Mouse (Mus musculus) neural tube, embryonic 14.5 days (tissue): ENCODE data around the gene Dpf3. TPM values are rescaled to one million over a fixed set of nuclear protein-coding genes. Genes with fewer than 3 reads are reported as not detected.

Source experiments
- ATAC-seq: fragments of 200-750 bp; cut with Nextera tagmentation; 2 replicates; pipeline ENCODE4 v1.8.0; 2017; ENCODE audit warnings: low read depth, mild to moderate bottlenecking, moderate TSS enrichment, moderate library complexity
- H3K27ac ChIP-seq: fragments of 300-500 bp; sonication (generic); 2 replicates; pipeline ENCODE4 v1.5.1; 2014; ENCODE audit warnings: low read depth, mild to moderate bottlenecking, control low read depth, low read length, moderate library complexity, mixed read lengths
- H3K27me3 ChIP-seq: fragments of 300-500 bp; sonication (generic); 2 replicates; pipeline ENCODE4 v1.6.1; 2014; ENCODE audit warnings: low read length; ENCODE audit not compliant: control insufficient read depth, insufficient read depth
- H3K36me3 ChIP-seq: fragments of 300-500 bp; sonication (generic); 2 replicates; pipeline ENCODE4 v1.6.1; 2014; ENCODE audit warnings: low read length, mixed read lengths; ENCODE audit not compliant: control insufficient read depth, insufficient read depth
- H3K4me1 ChIP-seq: fragments of 300-500 bp; sonication (generic); 2 replicates; pipeline ENCODE4 v1.6.1; 2014; ENCODE audit warnings: low read length; ENCODE audit not compliant: control insufficient read depth, insufficient read depth
- H3K4me2 ChIP-seq: fragments of 300-500 bp; sonication (generic); 2 replicates; pipeline ENCODE4 v1.6.1; 2014; ENCODE audit warnings: mild to moderate bottlenecking, low read depth, low read length, control low read depth
- H3K4me3 ChIP-seq: fragments of 300-500 bp; sonication (generic); 2 replicates; pipeline ENCODE4 v1.5.1; 2014; ENCODE audit warnings: low read depth, low read length, control low read depth, mixed read lengths
- H3K9ac ChIP-seq: fragments of 300-500 bp; sonication (generic); replicated peaks from 2 replicates; pipeline ENCODE4 v1.6.1; 2014; ENCODE audit warnings: low read depth, mild to moderate bottlenecking, control low read depth, low read length, mixed read lengths
- H3K9me3 ChIP-seq: fragments of 300-500 bp; sonication (generic); 2 replicates; pipeline ENCODE4 v1.6.1; 2016; ENCODE audit warnings: low read length; ENCODE audit not compliant: control insufficient read depth
- WGBS: fragments of 180-500 bp; shearing (Covaris S2); extraction: QIAGEN DNeasy Blood & Tissue Kit; methylation state at CpG from one replicate; pipeline ENCODE4 v1.1.7; 2014; 5-methylcytosine and 5-hydroxymethylcytosine counted together
- polyA plus RNA-seq: library from polyadenylated mRNA; unstranded; fragments of >200 nt; fragmentation: Nextera tagmentation; extraction: Ambion mirVana; gene quantifications from 2 replicates; pipeline ENCODE4 v1.2.1, GENCODE M21; 2014

Gene Dpf3
- polyA plus RNA-seq, 1 experiment from 2014 or later: 29.2 TPM

- Histone ChIP-seq H3K36me3 (no peaks in the 10 kb centered on the region), H3K9ac (no peak overlapping the region), H3K9me3 (no peaks in the 10 kb centered on the region), H3K4me2 (no peak overlapping the region), H3K4me1 (peaks cover 13% of the 10 kb centered on the region), H3K27me3 (no peaks in the 10 kb centered on the region), H3K27ac (no peak overlapping the region), H3K4me3 (no peak overlapping the region)
- 52% methylated on average over 5 of the region's 5 CpGs for WGBS
- ATAC-seq: no peak
Measured at GRCm38 (mm10) chr12:83210294-83210693, 277.2 kb downstream of the Dpf3 start.

- no peak overlapping the region for H3K4me3 ChIP-seq
- H3K4me1 ChIP-seq: peaks cover 13% of the 10 kb centered on the region
- no peaks in the 10 kb centered on the region for H3K9me3 ChIP-seq
- WGBS: 19% methylated on average over 6 of the region's 6 CpGs
- H3K27ac ChIP-seq: no peak overlapping the region
- H3K9ac ChIP-seq: no peak overlapping the region
- no peak for ATAC-seq
- H3K36me3 ChIP-seq: no peaks in the 10 kb centered on the region
- H3K27me3 ChIP-seq: no peaks in the 10 kb centered on the region
- no peak overlapping the region for H3K4me2 ChIP-seq
Measured at GRCm38 (mm10) chr12:83209461-83209860, 278.1 kb downstream of the Dpf3 start.

- H3K27ac ChIP-seq: peak overlapping the region; percentile 30; the same call in 1 of the 2 replicates
Measured at GRCm38 (mm10) chr12:83208841-83209240, 278.7 kb downstream of the Dpf3 start.

GRCm38 (mm10) chr12:83208011-83208410, 279.5 kb downstream of the Dpf3 start:
- Histone ChIP-seq H3K9ac (no peak overlapping the region), H3K4me2 (no peak overlapping the region), H3K27me3 (no peaks in the 10 kb centered on the region), H3K36me3 (no peaks in the 10 kb centered on the region), H3K9me3 (no peaks in the 10 kb centered on the region), H3K4me3 (no peak overlapping the region), H3K4me1 (peaks cover 9% of the 10 kb centered on the region), H3K27ac (peak overlapping the region; percentile 46)
- 39% methylated on average over 8 of the region's 8 CpGs for WGBS
- ATAC-seq: peak; percentile 8; the same call in 1 of the 2 replicates

More at GRCm38 (mm10) chr12:83208841-83209240, 278.7 kb downstream of the Dpf3 start:
- H3K4me1 ChIP-seq: peaks cover 9% of the 10 kb centered on the region
- no peak overlapping the region for H3K4me3 ChIP-seq
- no peak overlapping the region for H3K9ac ChIP-seq
- H3K36me3 ChIP-seq: no peaks in the 10 kb centered on the region
- no peak for ATAC-seq
- no peak overlapping the region for H3K4me2 ChIP-seq
- 63% methylated on average over 6 of the region's 6 CpGs for WGBS
- H3K9me3 ChIP-seq: no peaks in the 10 kb centered on the region
- no peaks in the 10 kb centered on the region for H3K27me3 ChIP-seq

GRCm38 (mm10) chr12:83207481-83207880, 280.0 kb downstream of the Dpf3 start:
- WGBS: 74% methylated on average over 5 of the region's 5 CpGs
- Histone ChIP-seq H3K27ac (no peak overlapping the region), H3K4me1 (peaks cover 9% of the 10 kb centered on the region), H3K4me2 (no peak overlapping the region), H3K36me3 (no peaks in the 10 kb centered on the region), H3K9me3 (no peaks in the 10 kb centered on the region), H3K9ac (no peak overlapping the region), H3K4me3 (no peak overlapping the region), H3K27me3 (no peaks in the 10 kb centered on the region)
- no peak for ATAC-seq

GRCm38 (mm10) chr12:83206866-83207265, 280.6 kb downstream of the Dpf3 start:
- H3K27me3 ChIP-seq: no peaks in the 10 kb centered on the region
- H3K27ac ChIP-seq: no peak overlapping the region
- H3K36me3 ChIP-seq: no peaks in the 10 kb centered on the region
- 73% methylated on average over 6 of the region's 6 CpGs for WGBS
- no peak overlapping the region for H3K9ac ChIP-seq
- peaks cover 11% of the 10 kb centered on the region for H3K4me1 ChIP-seq
- ATAC-seq: no peak
- no peak overlapping the region for H3K4me2 ChIP-seq
- no peaks in the 10 kb centered on the region for H3K9me3 ChIP-seq
- H3K4me3 ChIP-seq: no peak overlapping the region

- H3K4me3 ChIP-seq: no peak overlapping the region
- H3K4me1 ChIP-seq: peaks cover 13% of the 10 kb centered on the region
- H3K9ac ChIP-seq: no peak overlapping the region
- no peak overlapping the region for H3K4me2 ChIP-seq
- no peak overlapping the region for H3K27ac ChIP-seq
- no peaks in the 10 kb centered on the region for H3K9me3 ChIP-seq
- ATAC-seq: no peak
- no peaks in the 10 kb centered on the region for H3K27me3 ChIP-seq
- no peaks in the 10 kb centered on the region for H3K36me3 ChIP-seq
- 67% methylated on average over 5 of the region's 5 CpGs for WGBS
Measured at GRCm38 (mm10) chr12:83204361-83204760, 283.2 kb downstream of the Dpf3 start.

GRCm38 (mm10) chr12:83201674-83202073, 285.8 kb downstream of the Dpf3 start:
- H3K4me1 ChIP-seq: peaks cover 7% of the 10 kb centered on the region; the same call in 1 of the 2 replicates
- H3K9me3 ChIP-seq: no peaks in the 10 kb centered on the region
- H3K27ac ChIP-seq: no peak overlapping the region
- no peaks in the 10 kb centered on the region for H3K36me3 ChIP-seq
- WGBS: 14% methylated on average over 3 of the region's 3 CpGs
- H3K4me3 ChIP-seq: no peak overlapping the region
- ATAC-seq: no peak
- 0 out of 2 replicates have a peak overlapping the region, but pooled peaks have one; percentile 3 for H3K9ac ChIP-seq
- H3K4me2 ChIP-seq: no peak overlapping the region
- no peaks in the 10 kb centered on the region for H3K27me3 ChIP-seq

- H3K9me3 ChIP-seq: no peaks in the 10 kb centered on the region
- no peaks in the 10 kb centered on the region for H3K27me3 ChIP-seq
- no peak overlapping the region for H3K4me2 ChIP-seq
- H3K9ac ChIP-seq: no peak overlapping the region
- no peaks in the 10 kb centered on the region for H3K4me1 ChIP-seq
- no peak for ATAC-seq
- no peak overlapping the region for H3K27ac ChIP-seq
- no peak overlapping the region for H3K4me3 ChIP-seq
- no peaks in the 10 kb centered on the region for H3K36me3 ChIP-seq
- WGBS: 70% methylated on average over 6 of the region's 6 CpGs
Measured at GRCm38 (mm10) chr12:83180561-83180960, 307.0 kb downstream of the Dpf3 start.
